Mouse (Mus musculus) liver, adult 2 months (tissue): ENCODE data around the gene Clic4. TPM values are rescaled to one million over a fixed set of nuclear protein-coding genes. Genes with fewer than 3 reads are reported as not detected.

ENCODE experiments used
- DNase-seq: peaks from one replicate; pipeline ENCODE4 v3.0.0-alpha.2; 2011; ENCODE audit warnings: low read depth, low spot score; ENCODE audit errors: extremely low read depth
- H3K27ac ChIP-seq: fragments of 200-500 bp; replicated peaks from 2 replicates; pipeline ENCODE4 v1.5.1; 2012; ENCODE audit warnings: low read depth, mild to moderate bottlenecking, control low read depth, inconsistent platforms, low read length; ENCODE audit not compliant: insufficient read depth
- H3K27me3 ChIP-seq: fragments of 200-500 bp; 2 replicates; pipeline ENCODE4 v1.6.1; 2012; ENCODE audit warnings: mild to moderate bottlenecking, moderate library complexity, low read length, inconsistent platforms; ENCODE audit not compliant: control insufficient read depth, insufficient read depth
- H3K36me3 ChIP-seq: fragments of 200-500 bp; 2 replicates; pipeline ENCODE4 v1.6.1; 2012; ENCODE audit warnings: low read length, inconsistent platforms; ENCODE audit not compliant: control insufficient read depth, insufficient read depth
- H3K4me1 ChIP-seq: fragments of 200-500 bp; 2 replicates; pipeline ENCODE4 v1.6.1; 2011; ENCODE audit warnings: low read length; ENCODE audit not compliant: control insufficient read depth, insufficient read depth
- H3K4me3 ChIP-seq: fragments of 200-500 bp; 2 replicates; pipeline ENCODE4 v1.5.1; 2011; ENCODE audit warnings: low read depth, mild to moderate bottlenecking, control low read depth, low read length, moderate library complexity; ENCODE audit not compliant: insufficient read depth
- H3K79me2 ChIP-seq: fragments of 200-500 bp; 2 replicates; pipeline ENCODE4 v1.6.1; 2012; ENCODE audit warnings: inconsistent platforms, mild to moderate bottlenecking, low read length, moderate library complexity; ENCODE audit not compliant: control insufficient read depth, insufficient read depth
- H3K9ac ChIP-seq: fragments of 200-500 bp; 2 replicates; pipeline ENCODE4 v1.6.1; 2012; ENCODE audit warnings: low read depth, mild to moderate bottlenecking, control low read depth, inconsistent platforms, low read length
- CTCF ChIP-seq: fragments of 200-500 bp; IDR thresholded peaks from 2 replicates; pipeline ENCODE4 v1.5.1; 2011; ENCODE audit warnings: low read depth, low read length, control low read depth
- POLR2A ChIP-seq: fragments of 200-500 bp; IDR thresholded peaks from 2 replicates; pipeline ENCODE4 v1.6.1; 2011; ENCODE audit warnings: low read length, control low read depth; ENCODE audit not compliant: insufficient read depth; ENCODE audit errors: extremely low read depth
- WGBS: fragments of 180-500 bp; shearing (Covaris S2); methylation state at CpG from one replicate; pipeline ENCODE4 v1.1.7; 2018; 5-methylcytosine and 5-hydroxymethylcytosine counted together
- polyA plus RNA-seq: library from polyadenylated mRNA; depleted of rRNA; stranded (reverse); fragments of >200 nt; gene quantifications from 2 replicates; pipeline ENCODE4 v1.2.3, GENCODE M21; 2012
- total RNA-seq: library from RNA; depleted of rRNA; stranded (reverse); fragments of >200 nt; gene quantifications from 2 replicates; pipeline ENCODE4 v1.2.3, GENCODE M21; 2014

The Clic4 gene
- total and polyA plus RNA-seq, 2 experiments = 23.0 to 30.8 TPM

GRCm38 (mm10) chr4:135271881-135272616 lies 565 bp downstream of the Clic4 start:
- H3K36me3 ChIP-seq = no peaks in the 10 kb centered on the region

GRCm38 (mm10) chr4:135271419-135271828 lies 1.2 kb downstream of the Clic4 start:
- H3K4me3 ChIP-seq = peak overlapping the region; percentile 78
- 1% methylated on average over 20 of the region's 20 CpGs for WGBS
- peak overlapping the region; percentile 83 for H3K27ac ChIP-seq
- H3K27me3 ChIP-seq = no peaks in the 10 kb centered on the region
- no peaks in the 10 kb centered on the region for H3K36me3 ChIP-seq
- peak overlapping the region; percentile 92 for H3K9ac ChIP-seq
- TF ChIP-seq POLR2A (no peak), CTCF (no peak)
- peak; percentile 64 for DNase-seq
- peaks cover 45% of the 10 kb centered on the region for H3K4me1 ChIP-seq
- peaks cover 36% of the 10 kb centered on the region for H3K79me2 ChIP-seq

More at GRCm38 (mm10) chr4:135271881-135272616, 565 bp downstream of the Clic4 start:
- DNase-seq = no peak
- H3K79me2 ChIP-seq = peaks cover 33% of the 10 kb centered on the region
- no peaks in the 10 kb centered on the region for H3K27me3 ChIP-seq
- H3K4me1 ChIP-seq = peaks cover 43% of the 10 kb centered on the region
- peak overlapping the region; percentile 78 for H3K4me3 ChIP-seq
- peak; percentile 10; the same call in 1 of the 2 replicates for TF ChIP-seq CTCF
- no peak for TF ChIP-seq POLR2A
- WGBS = under 1% methylated on average over 65 of the region's 67 CpGs
- H3K9ac ChIP-seq = peak overlapping the region; percentile 92
- peak overlapping the region; percentile 83 for H3K27ac ChIP-seq

- H3K4me3 ChIP-seq = peak overlapping the region; percentile 16; the same call in 1 of the 2 replicates
- H3K79me2 ChIP-seq = peaks cover 41% of the 10 kb centered on the region
- no peak for DNase-seq
- peak overlapping the region; percentile 19; the same call in 1 of the 2 replicates for H3K27ac ChIP-seq
- H3K36me3 ChIP-seq = no peaks in the 10 kb centered on the region
- peaks cover 51% of the 10 kb centered on the region for H3K4me1 ChIP-seq
- TF ChIP-seq POLR2A (no peak), CTCF (no peak)
- no peaks in the 10 kb centered on the region for H3K27me3 ChIP-seq
- WGBS = 50% methylated on average over 8 of the region's 8 CpGs
- peak overlapping the region; percentile 22 for H3K9ac ChIP-seq
These were observed 2.1 kb downstream of the Clic4 start for GRCm38 (mm10) chr4:135270476-135270875.

DNA sequence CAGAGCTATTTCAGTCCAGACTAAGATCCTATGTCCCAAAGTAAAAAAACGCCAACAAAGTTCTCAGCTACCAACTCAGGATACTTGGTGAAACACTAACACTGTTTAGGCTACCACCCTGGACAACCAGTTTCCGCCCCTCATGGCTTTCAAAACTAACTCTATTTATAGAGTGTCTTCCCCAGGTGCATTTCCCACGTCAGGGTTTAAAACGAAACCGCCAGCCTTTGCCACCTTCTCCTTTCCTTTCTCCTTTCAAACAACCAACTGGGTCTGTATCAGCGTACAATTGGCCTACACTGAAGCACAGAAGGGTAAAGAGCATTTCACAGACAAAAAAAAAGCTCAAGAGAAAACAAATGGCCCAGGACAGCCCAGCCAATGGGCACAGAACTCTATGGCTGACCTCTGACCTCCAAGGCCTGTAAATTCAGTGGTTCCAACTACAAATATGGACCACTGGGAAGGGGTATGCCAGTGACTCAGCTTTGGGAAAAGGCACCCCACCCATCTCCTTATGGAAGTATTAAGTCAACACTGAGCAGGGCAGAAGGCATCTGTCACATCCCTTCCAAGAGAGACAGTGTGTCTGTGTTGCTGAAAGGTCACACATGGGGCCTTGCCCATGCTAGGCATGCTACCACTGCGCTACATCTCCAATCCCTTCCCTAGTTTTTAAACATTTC lies 2.8 kb downstream of the Clic4 start:
- Histone ChIP-seq H3K4me3 (no peak overlapping the region), H3K27me3 (no peaks in the 10 kb centered on the region), H3K27ac (peak overlapping the region; percentile 19), H3K9ac (peak overlapping the region; percentile 19), H3K4me1 (peaks cover 48% of the 10 kb centered on the region), H3K79me2 (peaks cover 46% of the 10 kb centered on the region), H3K36me3 (no peaks in the 10 kb centered on the region)
- peak; percentile 74 for DNase-seq
- TF ChIP-seq POLR2A = no peak
- no peak for TF ChIP-seq CTCF
- 24% methylated on average over 7 of the region's 7 CpGs for WGBS

DNA sequence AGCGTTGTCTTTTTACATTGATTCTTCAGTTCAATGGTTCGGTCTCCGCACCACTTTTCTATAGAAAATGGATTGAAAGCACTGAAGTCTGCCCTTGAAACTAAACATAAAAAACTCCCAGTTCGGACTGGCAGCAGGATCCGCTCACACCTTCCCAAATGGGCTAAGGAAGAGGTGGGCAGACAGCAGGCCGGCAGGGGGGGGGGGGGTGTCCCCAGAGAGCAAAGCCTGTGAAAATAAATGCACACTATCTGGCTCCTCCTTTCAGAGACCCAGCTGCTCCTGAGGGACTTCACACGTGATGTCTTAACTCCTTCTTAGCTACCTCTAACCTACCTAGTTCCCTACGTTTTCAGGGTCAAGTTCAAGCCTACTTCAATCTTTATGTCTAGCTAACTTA lies 5.1 kb downstream of the Clic4 start:
- DNase-seq = no peak
- Histone ChIP-seq H3K36me3 (no peaks in the 10 kb centered on the region), H3K27ac (no peak overlapping the region), H3K4me3 (no peak overlapping the region), H3K27me3 (no peaks in the 10 kb centered on the region), H3K79me2 (peaks cover 56% of the 10 kb centered on the region), H3K4me1 (peaks cover 40% of the 10 kb centered on the region), H3K9ac (no peak overlapping the region)
- 69% methylated on average over 8 of the region's 8 CpGs for WGBS
- TF ChIP-seq POLR2A = no peak
- TF ChIP-seq CTCF = no peak
